Mouse (Mus musculus) lung, postnatal 0 days (tissue): ENCODE results near the gene Inppl1. TPM values are rescaled to one million over a fixed set of nuclear protein-coding genes. Genes with fewer than 3 reads are reported as not detected.

Experiments
- ATAC-seq: fragments of 200-750 bp; cut with Nextera tagmentation; 2 replicates; pipeline ENCODE4 v1.8.0; 2017; ENCODE audit warnings: moderate library complexity
- DNase-seq: peaks from one replicate; pipeline ENCODE4 v3.0.0-alpha.2; 2016; ENCODE audit warnings: low spot score
- H3K27ac ChIP-seq: fragments of 300-500 bp; sonication (generic); 2 replicates; pipeline ENCODE4 v1.5.1; 2014; ENCODE audit warnings: antibody characterized with exemption, mild to moderate bottlenecking, low read length, mixed read lengths
- H3K27me3 ChIP-seq: fragments of 300-500 bp; sonication (generic); replicated peaks from 2 replicates; pipeline ENCODE4 v1.6.1; 2014; ENCODE audit warnings: low read length, mixed read lengths; ENCODE audit not compliant: insufficient read depth
- H3K36me3 ChIP-seq: fragments of 300-500 bp; sonication (generic); 2 replicates; pipeline ENCODE4 v1.6.1; 2014; ENCODE audit warnings: low read length, mixed read lengths; ENCODE audit not compliant: insufficient read depth
- H3K4me1 ChIP-seq: fragments of 300-500 bp; sonication (generic); 2 replicates; pipeline ENCODE4 v1.6.1; 2014; ENCODE audit warnings: antibody characterized with exemption, low read depth, low read length, mixed read lengths; ENCODE audit not compliant: insufficient read depth
- H3K4me2 ChIP-seq: fragments of 300-500 bp; sonication (generic); replicated peaks from 2 replicates; pipeline ENCODE4 v1.6.1; 2014; ENCODE audit warnings: low read depth, mild to moderate bottlenecking, low read length, moderate library complexity, mixed read lengths
- H3K4me3 ChIP-seq: fragments of 300-500 bp; sonication (generic); 2 replicates; pipeline ENCODE4 v1.5.1; 2014; ENCODE audit warnings: low read depth, low read length
- H3K9ac ChIP-seq: fragments of 300-500 bp; sonication (generic); replicated peaks from 2 replicates; pipeline ENCODE4 v1.6.1; 2014; ENCODE audit warnings: low read depth, mild to moderate bottlenecking
- H3K9me3 ChIP-seq: fragments of 300-500 bp; sonication (generic); 2 replicates; pipeline ENCODE4 v1.6.1; 2016; ENCODE audit warnings: low read length, mixed read lengths
- CTCF ChIP-seq: IDR thresholded peaks from 2 replicates; pipeline ENCODE4 v1.5.1; 2016; ENCODE audit warnings: antibody characterized with exemption, mild to moderate bottlenecking
- EP300 ChIP-seq: IDR thresholded peaks from 2 replicates; pipeline ENCODE4 v1.6.1; 2016; ENCODE audit warnings: antibody characterized with exemption, mild to moderate bottlenecking, control low read depth
- whole genome bisulfite sequencing: fragments of 180-500 bp; shearing (Covaris S2); extraction: QIAGEN DNeasy Blood & Tissue Kit; methylation state at CpG from one replicate; pipeline ENCODE4 v1.1.7; 2014; 5-methylcytosine and 5-hydroxymethylcytosine counted together
- polyA plus RNA-seq: library from polyadenylated mRNA; unstranded; fragments of >200 nt; fragmentation: Nextera tagmentation; extraction: Ambion mirVana; gene quantifications from 2 replicates; pipeline ENCODE4 v1.2.1, GENCODE M21; 2015

The Inppl1 gene
- 24.2 and 33.8 TPM in 2 replicates for polyA plus RNA-seq

GRCm38 (mm10) chr7:101837606-101838471 is at the start of gene Inppl1:
Gene Inppl1 (minus strand): TSS chr7:101838229.
- DNase-seq = peak; percentile 95
- H3K4me2 ChIP-seq = peak within 1 kb of the TSS; percentile 91
- TF ChIP-seq EP300 (peak; percentile 60), CTCF (peak; percentile 56)
- H3K9me3 ChIP-seq = no peaks in the 10 kb centered on the region
- ATAC-seq = peak; percentile 91
- peaks cover 2% of the 10 kb centered on the region; the same call in 1 of the 2 replicates for H3K36me3 ChIP-seq
- peak within 1 kb of the TSS; percentile 84 for H3K4me3 ChIP-seq
- H3K27ac ChIP-seq = peak within 1 kb of the TSS; percentile 93
- H3K9ac ChIP-seq = peak within 1 kb of the TSS; percentile 89
- WGBS = 1% methylated on average over 64 of the region's 64 CpGs
- H3K27me3 ChIP-seq = no peaks in the 10 kb centered on the region
- H3K4me1 ChIP-seq = peaks cover 14% of the 10 kb centered on the region; the same call in 1 of the 2 replicates

- no peak for ATAC-seq
- 88% methylated on average over 6 of the region's 6 CpGs for WGBS
- no peaks in the 10 kb centered on the region for H3K4me1 ChIP-seq
Measured at GRCm38 (mm10) chr7:101886274-101886673, 48.2 kb upstream of the Inppl1 start.

GRCm38 (mm10) chr7:101884160-101884559 is 46.1 kb upstream of the Inppl1 start:
- H3K4me3 ChIP-seq = no peak overlapping the region
- no peaks in the 10 kb centered on the region for H3K36me3 ChIP-seq
- no peak overlapping the region for H3K27ac ChIP-seq
- TF ChIP-seq CTCF (no peak), EP300 (no peak)
- H3K4me2 ChIP-seq = no peak overlapping the region
- ATAC-seq (no peak), DNase-seq (no peak)
- H3K9ac ChIP-seq = no peak overlapping the region
- no peaks in the 10 kb centered on the region for H3K27me3 ChIP-seq
- whole genome bisulfite sequencing = 94% methylated on average over 4 of the region's 4 CpGs
- H3K4me1 ChIP-seq = no peaks in the 10 kb centered on the region
- H3K9me3 ChIP-seq = no peaks in the 10 kb centered on the region

More at GRCm38 (mm10) chr7:101886274-101886673, 48.2 kb upstream of the Inppl1 start:
- Histone ChIP-seq H3K36me3 (no peaks in the 10 kb centered on the region), H3K27ac (no peak overlapping the region), H3K27me3 (no peaks in the 10 kb centered on the region), H3K4me3 (no peak overlapping the region), H3K9me3 (no peaks in the 10 kb centered on the region), H3K9ac (no peak overlapping the region), H3K4me2 (no peak overlapping the region)
- TF ChIP-seq CTCF (no peak), EP300 (no peak)
- no peak for DNase-seq

- H3K9me3 ChIP-seq = no peaks in the 10 kb centered on the region
- no peak overlapping the region for H3K4me3 ChIP-seq
- ATAC-seq (no peak), DNase-seq (no peak)
- no peaks in the 10 kb centered on the region for H3K36me3 ChIP-seq
- WGBS = 65% methylated on average over 9 of the region's 9 CpGs
- H3K4me1 ChIP-seq = no peaks in the 10 kb centered on the region
- no peak overlapping the region for H3K4me2 ChIP-seq
- H3K9ac ChIP-seq = no peak overlapping the region
- H3K27me3 ChIP-seq = no peaks in the 10 kb centered on the region
- no peak overlapping the region for H3K27ac ChIP-seq
- no peak for TF ChIP-seq EP300
- TF ChIP-seq CTCF = no peak
Measured at GRCm38 (mm10) chr7:101882413-101883154, 44.6 kb upstream of the Inppl1 start.

- H3K9ac ChIP-seq = no peak overlapping the region
- no peak for TF ChIP-seq CTCF
- no peak for TF ChIP-seq EP300
- no peaks in the 10 kb centered on the region for H3K27me3 ChIP-seq
- H3K27ac ChIP-seq = no peak overlapping the region
- 71% methylated on average over 4 of the region's 4 CpGs for WGBS
- no peak overlapping the region for H3K4me2 ChIP-seq
- no peak overlapping the region for H3K4me3 ChIP-seq
- DNase-seq (no peak), ATAC-seq (no peak)
- no peaks in the 10 kb centered on the region for H3K4me1 ChIP-seq
- no peaks in the 10 kb centered on the region for H3K9me3 ChIP-seq
- H3K36me3 ChIP-seq = no peaks in the 10 kb centered on the region
Measured at GRCm38 (mm10) chr7:101880855-101881254, 42.8 kb upstream of the Inppl1 start.

GRCm38 (mm10) chr7:101875978-101876377 is 37.9 kb upstream of the Inppl1 start:
- H3K9me3 ChIP-seq = no peaks in the 10 kb centered on the region
- no peaks in the 10 kb centered on the region for H3K4me1 ChIP-seq
- 90% methylated on average over 1 of the region's 1 CpGs for WGBS
- ATAC-seq (no peak), DNase-seq (no peak)
- H3K9ac ChIP-seq = no peak overlapping the region
- H3K27me3 ChIP-seq = no peaks in the 10 kb centered on the region
- TF ChIP-seq CTCF = no peak
- TF ChIP-seq EP300 = no peak
- no peak overlapping the region for H3K4me3 ChIP-seq
- H3K27ac ChIP-seq = no peak overlapping the region
- H3K4me2 ChIP-seq = no peak overlapping the region
- no peaks in the 10 kb centered on the region for H3K36me3 ChIP-seq
